Mouse (Mus musculus): Measurements from ENCODE around the gene Tmem8b. TPM values are rescaled to one million over a fixed set of nuclear protein-coding genes. Genes with fewer than 3 reads are reported as not detected.

Tmem8b gene
- 9.8 and 13.6 TPM in 2 replicates for polyA plus RNA-seq (2012; rRNA removed)

- no peak for DNase-seq (ENCODE audit: low read depth)
These were observed at the start of gene Tmem8b, which contains the start of gene Fam221b for GRCm38 (mm10) chr4:43668782-43669427. Gene Tmem8b (plus strand): TSS chr4:43668971. Gene Fam221b (minus strand): TSS chr4:43669145.

- no peak for DNase-seq (ENCODE audit: low read depth)
These were observed 48.5 kb upstream of the Tmem8b start for GRCm38 (mm10) chr4:43620146-43620778.

- DNase-seq (ENCODE audit: low read depth): no peak
These were observed 39.5 kb upstream of the Tmem8b start for GRCm38 (mm10) chr4:43629106-43629817.

- DNase-seq (ENCODE audit: low read depth): peak; percentile 30
These were observed 38.7 kb upstream of the Tmem8b start for GRCm38 (mm10) chr4:43630030-43630581.

- DNase-seq (ENCODE audit: low read depth): no peak
These were observed 38.1 kb upstream of the Tmem8b start for GRCm38 (mm10) chr4:43630671-43631045.

- no peak for DNase-seq (ENCODE audit: low read depth)
These were observed 37.5 kb upstream of the Tmem8b start, which contains the start of gene Npr2 for GRCm38 (mm10) chr4:43631046-43631955. Gene Npr2 (plus strand): TSS chr4:43631935.

GRCm38 (mm10) chr4:43631956-43632920 lies 36.5 kb upstream of the Tmem8b start:
- DNase-seq (ENCODE audit: low read depth): no peak

GRCm38 (mm10) chr4:43633296-43633695 lies 35.5 kb upstream of the Tmem8b start:
- DNase-seq (ENCODE audit: low read depth): no peak

GRCm38 (mm10) chr4:43633736-43634135 lies 35.0 kb upstream of the Tmem8b start:
- DNase-seq (ENCODE audit: low read depth): no peak

GRCm38 (mm10) chr4:43634621-43635374 lies 34.0 kb upstream of the Tmem8b start:
- no peak for DNase-seq (ENCODE audit: low read depth)

GRCm38 (mm10) chr4:43636751-43637150 lies 32.0 kb upstream of the Tmem8b start:
- no peak for DNase-seq (ENCODE audit: low read depth)

- DNase-seq (ENCODE audit: low read depth): no peak
These were observed 28.7 kb upstream of the Tmem8b start for GRCm38 (mm10) chr4:43640076-43640475.

- DNase-seq (ENCODE audit: low read depth): no peak
These were observed 28.3 kb upstream of the Tmem8b start for GRCm38 (mm10) chr4:43640491-43640890.

GRCm38 (mm10) chr4:43649783-43650182 lies 19.0 kb upstream of the Tmem8b start:
- DNase-seq (ENCODE audit: low read depth): no peak

- DNase-seq (ENCODE audit: low read depth): no peak
These were observed 16.0 kb upstream of the Tmem8b start for GRCm38 (mm10) chr4:43652726-43653125.

GRCm38 (mm10) chr4:43653161-43654015 lies 15.4 kb upstream of the Tmem8b start, which contains the start of gene Spag8:
Gene Spag8 (minus strand): TSS chr4:43653594.
- no peak for DNase-seq (ENCODE audit: low read depth)

GRCm38 (mm10) chr4:43655656-43656338 lies 13.0 kb upstream of the Tmem8b start:
- no peak for DNase-seq (ENCODE audit: low read depth)
